Mouse (Mus musculus): ENCODE measurements around the gene Mtcl1.
A peak's percentile ranks its signal among the peaks of the same experiment; 100 is the strongest.

The Mtcl1 gene

DNA sequence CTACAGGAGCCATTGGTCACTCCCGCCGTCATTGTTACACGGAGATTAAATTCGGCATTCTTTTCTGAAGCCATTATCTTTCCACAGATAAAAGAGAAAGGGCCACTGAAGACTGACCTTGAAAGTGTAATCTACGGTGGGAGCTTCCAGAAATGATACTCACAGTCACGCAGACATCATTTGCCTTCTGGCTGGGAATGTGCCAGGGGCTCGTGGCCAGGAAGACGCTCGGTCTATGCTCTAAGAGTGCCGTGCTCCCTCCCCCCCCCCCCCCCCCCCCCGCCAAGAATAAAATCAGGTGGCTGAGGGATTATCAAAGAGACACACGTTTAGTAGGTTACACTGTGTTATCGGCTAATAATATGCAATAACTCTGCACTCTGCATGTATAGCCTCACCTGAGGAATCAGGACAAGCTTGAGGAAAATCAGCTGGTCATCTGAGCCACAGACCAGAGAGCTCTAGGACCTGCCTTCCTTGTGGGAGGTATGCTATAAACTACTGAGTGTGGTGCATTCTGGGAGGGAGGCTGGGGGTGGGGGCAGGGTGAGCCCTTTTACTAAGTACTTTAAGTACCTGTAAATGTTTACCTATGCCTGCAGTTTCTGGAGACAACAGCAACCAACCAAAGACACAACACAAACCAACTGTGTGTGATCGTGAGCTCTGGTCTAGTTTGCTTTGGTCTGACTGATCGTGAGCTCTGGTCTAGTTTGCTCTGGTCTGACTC lies 87.1 kb downstream of the Mtcl1 start:
- DNase-seq (ENCODE audit: low spot score) = no peak

DNA sequence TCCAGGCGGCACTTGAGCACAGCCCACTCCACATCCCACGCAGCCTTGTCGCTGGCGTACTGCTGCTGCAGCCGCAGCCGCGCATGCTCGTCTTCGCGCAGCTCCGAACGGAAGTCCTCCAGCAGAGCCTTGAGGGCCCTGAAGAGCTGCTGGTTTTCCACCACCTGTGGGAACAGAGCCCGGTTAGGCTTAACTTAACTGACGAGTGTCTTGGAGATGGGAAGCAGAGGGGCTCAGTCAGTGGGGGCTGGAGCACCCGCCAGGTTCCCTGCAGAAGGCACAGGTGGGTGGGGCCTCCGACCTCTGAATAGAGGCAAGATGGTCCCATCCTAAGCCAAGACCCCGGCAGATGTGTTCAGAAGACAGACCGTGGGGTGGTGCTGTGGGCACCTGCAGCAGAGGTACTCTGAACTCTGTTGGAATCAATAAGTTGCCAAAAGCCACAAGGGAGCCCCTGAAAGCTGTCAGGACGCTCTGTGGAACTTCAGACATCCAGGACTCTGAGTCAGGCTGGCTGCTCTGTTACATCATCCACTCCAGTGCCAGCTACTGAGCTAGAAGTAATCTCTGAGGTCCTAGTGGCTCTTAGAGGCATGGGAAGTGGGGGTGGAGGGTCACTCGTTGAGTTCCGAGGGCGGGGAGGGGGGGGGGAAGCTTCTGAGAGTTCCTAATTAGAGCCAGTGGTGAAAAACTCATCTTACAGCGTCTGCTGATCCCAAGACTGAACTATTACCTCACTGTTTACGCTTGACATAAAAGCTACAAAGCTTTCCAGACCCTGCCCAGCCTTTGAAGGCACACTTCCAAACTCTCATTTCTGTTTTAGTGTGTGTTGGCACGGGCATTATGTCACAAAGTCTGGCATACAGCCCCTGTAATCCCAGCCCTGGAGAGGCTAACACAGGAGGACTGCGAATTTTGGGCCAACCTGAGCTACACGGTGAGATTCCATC lies 91.2 kb downstream of the Mtcl1 start:
- DNase-seq (ENCODE audit: low spot score) = peak; percentile 87

- DNase-seq (ENCODE audit: low spot score) = no peak
These were observed 92.2 kb downstream of the Mtcl1 start for GRCm38 (mm10) chr17:66357171-66358025.

- no peak for DNase-seq (ENCODE audit: low spot score)
These were observed 95.6 kb downstream of the Mtcl1 start for GRCm38 (mm10) chr17:66353907-66354306.

GRCm38 (mm10) chr17:66352847-66353643 lies 96.5 kb downstream of the Mtcl1 start:
- DNase-seq (ENCODE audit: low spot score) = no peak

- no peak for DNase-seq (ENCODE audit: low spot score)
These were observed 97.3 kb downstream of the Mtcl1 start for GRCm38 (mm10) chr17:66352219-66352618.

DNA sequence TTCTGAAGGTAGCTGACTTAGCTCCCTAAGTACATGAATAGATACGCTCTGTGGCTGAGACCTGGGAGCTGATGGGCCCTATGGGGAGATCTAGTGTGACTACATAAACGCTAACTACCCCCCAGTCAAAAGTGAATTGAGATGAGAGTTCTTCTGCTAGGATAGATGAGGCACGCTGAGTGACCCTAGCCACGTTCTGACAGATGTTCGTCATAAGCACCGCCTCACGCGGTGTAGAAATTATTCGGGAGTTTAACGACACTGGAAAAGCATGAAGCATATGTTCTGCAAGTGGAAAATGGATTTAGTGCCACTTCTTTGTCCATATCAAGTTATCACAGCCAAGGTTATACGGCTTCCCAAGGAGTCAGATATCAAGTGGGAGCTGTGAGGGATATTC lies 98.9 kb downstream of the Mtcl1 start:
- no peak for DNase-seq (ENCODE audit: low spot score)

GRCm38 (mm10) chr17:66350127-66350526 lies 99.4 kb downstream of the Mtcl1 start:
- no peak for DNase-seq (ENCODE audit: low spot score)

DNA sequence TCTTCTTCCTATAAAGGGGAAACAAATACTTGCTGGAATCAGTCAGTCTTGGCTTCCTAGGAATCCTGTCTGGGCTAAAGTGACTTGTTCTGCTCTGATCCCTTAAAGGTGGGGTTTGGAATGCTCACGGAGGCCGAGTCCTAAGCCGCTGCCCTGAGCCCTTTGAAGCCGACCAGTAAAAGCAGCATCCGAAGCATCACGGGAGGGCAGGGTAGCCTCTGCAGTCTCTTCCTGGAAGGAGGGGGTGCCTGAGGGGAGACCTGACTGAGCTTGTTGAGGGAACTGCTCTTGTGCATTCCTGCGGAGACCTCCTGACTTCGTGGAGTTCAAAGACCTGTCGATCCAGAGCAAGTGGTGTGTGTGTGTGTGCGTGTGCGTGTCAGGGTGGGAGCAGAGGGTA lies 103.2 kb downstream of the Mtcl1 start:
- DNase-seq (ENCODE audit: low spot score) = no peak

DNA sequence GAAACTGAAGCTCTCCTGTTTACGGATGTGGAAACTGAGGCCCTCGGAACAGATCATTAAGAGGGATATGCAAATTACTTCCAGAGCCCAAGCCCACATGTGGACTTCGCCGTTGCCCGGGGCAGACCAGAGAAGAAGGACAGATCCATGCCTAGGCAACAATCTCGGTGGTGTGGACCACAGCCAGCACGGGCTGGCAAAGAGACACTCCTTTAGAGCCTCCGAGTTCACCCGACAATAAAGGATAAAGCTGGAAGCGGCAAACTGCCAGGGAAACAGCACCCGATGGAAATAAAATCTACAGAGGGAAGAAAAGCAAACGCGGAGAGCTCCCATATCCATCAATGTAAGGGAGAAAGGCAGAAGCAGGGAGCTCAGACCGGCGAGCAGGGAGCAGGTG lies 103.9 kb downstream of the Mtcl1 start:
- DNase-seq (ENCODE audit: low spot score) = no peak

- DNase-seq (ENCODE audit: low spot score) = no peak
These were observed 106.6 kb downstream of the Mtcl1 start for GRCm38 (mm10) chr17:66342932-66343331.

- DNase-seq (ENCODE audit: low spot score) = peak; percentile 63
These were observed 107.9 kb downstream of the Mtcl1 start for GRCm38 (mm10) chr17:66341670-66342069.

DNA sequence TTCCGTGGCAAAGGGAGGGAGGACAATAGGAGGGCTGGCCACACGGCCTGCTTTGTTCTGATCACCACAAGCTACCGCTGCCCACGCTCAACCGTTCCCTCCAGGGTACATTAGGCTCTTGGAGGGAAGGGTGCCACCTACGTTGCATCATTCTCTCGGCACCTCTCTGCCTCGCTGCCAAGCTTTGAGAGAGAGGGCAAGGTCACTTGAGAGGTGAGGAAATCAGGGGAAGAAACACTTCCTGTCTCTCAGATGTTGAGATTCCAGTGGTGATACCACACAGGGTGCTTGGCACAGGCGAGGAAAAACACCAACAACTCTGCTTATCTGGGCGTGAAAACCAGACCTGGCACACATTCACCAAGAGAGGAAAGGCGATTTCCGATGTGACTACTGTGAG lies 108.8 kb downstream of the Mtcl1 start:
- DNase-seq (ENCODE audit: low spot score) = no peak

GRCm38 (mm10) chr17:66337929-66338328 lies 111.6 kb downstream of the Mtcl1 start:
- DNase-seq (ENCODE audit: low spot score) = no peak

DNA sequence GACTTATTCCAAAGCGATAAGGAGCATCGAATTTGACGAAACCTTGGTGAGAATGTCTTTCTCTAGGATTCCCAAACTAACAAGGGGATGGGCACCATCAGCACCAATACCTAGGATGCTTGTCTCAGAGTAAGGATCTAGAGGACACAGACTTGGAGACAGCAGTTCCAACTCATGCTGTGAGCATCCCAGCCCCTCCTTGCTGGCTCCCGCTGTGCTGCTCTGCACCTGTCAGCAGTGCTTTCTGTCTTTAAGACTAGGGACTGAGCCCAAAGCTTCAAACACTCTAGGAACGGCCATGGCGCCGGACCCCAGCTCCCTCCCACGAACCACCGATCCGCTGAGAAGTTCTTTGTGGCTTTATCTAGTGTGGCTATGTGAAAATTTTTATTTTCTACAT lies 114.0 kb downstream of the Mtcl1 start:
- DNase-seq (ENCODE audit: low spot score) = no peak

DNA sequence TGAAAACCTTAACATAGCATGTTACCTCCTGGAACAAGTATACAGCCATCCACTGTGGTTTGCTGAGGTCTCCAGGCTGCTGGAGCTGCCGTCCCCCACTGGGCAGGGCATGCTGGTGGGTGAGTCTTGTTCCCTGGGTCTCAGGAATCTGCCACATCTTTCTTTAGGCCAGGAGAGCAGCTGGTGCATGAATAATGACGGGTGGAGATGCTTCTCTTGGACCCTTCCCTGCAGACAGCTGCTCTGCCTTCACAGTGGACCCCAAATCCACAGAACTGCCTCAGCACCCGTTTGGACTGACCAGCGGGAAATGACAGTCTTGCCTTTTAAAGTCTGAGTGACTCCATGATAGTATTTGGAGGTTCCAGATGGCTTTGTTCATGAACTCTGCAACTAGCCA lies 114.7 kb downstream of the Mtcl1 start:
- no peak for DNase-seq (ENCODE audit: low spot score)

GRCm38 (mm10) chr17:66331207-66331606 lies 118.3 kb downstream of the Mtcl1 start:
- peak; percentile 48 for DNase-seq (ENCODE audit: low spot score)

- DNase-seq (ENCODE audit: low spot score) = no peak
These were observed 123.0 kb downstream of the Mtcl1 start for GRCm38 (mm10) chr17:66326552-66327045.

- no peak for DNase-seq (ENCODE audit: low spot score)
These were observed 123.4 kb downstream of the Mtcl1 start for GRCm38 (mm10) chr17:66326204-66326545.

DNA sequence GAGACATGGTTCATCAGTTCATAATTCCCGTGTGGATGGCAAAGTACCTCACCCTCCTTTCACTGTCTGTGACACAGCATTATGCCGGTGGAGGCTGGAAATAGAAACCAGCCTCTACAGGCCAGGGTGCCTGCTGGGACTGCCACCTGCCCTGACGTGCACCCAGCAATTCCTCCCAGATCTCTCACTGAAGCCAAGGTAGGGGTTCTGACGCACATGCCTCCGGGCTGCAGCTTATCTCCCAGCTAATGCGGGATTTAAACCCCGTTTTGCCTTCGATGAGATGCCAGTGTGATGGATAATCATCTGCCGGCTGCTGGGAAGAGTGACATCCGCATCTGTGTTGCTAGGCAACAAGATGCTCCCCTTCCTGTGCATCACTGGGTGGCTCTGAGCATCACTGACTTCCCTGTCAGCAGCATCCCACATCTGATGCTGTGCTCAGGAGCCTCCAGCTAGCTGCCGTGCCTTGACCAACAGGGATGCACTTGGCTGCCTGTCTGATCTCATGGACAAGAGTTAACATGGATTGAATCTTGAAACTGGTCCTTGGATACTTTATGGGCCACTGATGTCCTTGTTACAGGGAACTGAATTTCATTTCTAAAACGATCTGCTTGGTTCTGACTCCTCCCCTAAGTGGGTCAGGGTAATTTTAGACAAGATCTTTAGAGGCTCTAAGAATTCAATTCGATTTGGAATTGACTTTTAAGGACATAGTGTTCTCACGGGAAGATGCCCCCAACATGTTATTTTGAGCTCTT lies 123.9 kb downstream of the Mtcl1 start:
- peak; percentile 50 for DNase-seq (ENCODE audit: low spot score)

DNA sequence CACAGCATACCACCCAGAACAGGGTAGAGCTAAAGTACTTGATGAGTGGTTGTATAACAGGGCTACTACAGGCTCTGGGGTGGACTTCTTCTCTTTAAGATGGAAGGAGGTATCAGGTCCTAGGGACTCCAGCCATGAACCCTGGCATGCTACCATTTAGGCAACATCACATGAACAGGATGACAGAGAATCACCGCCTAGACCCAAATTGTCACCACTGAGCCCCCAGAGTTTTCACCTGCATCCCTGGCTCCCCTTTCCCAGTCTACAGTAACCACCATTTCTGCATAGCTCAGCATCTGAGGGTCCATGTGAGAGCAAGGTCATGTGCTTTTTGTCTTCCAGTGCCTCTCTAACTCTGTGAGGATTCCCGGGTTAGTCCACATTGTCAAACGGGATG lies 124.7 kb downstream of the Mtcl1 start:
- no peak for DNase-seq (ENCODE audit: low spot score)

Measured in MN1 (cell line).